In genomic region chr7:107664063-107665056, GRCm38 (mm10) we compare ENCODE assay signal across 9 mouse cellular contexts. TPM values are rescaled to one million over a fixed set of nuclear protein-coding genes. Genes with fewer than 3 reads are reported as not detected.
DNase-seq lines count a peak whose midpoint lies in the region; ATAC-seq lines count a peak whose summit lies in the region.
"Had no signal": no experiment of that assay in that cellular context is flagged by ENCODE, and none has a peak within 500 bp of the region (broad histone marks: within the 10 kb centered on the region; RNA-seq: fewer than 3 reads in every experiment).

No protein-coding gene starts in this region.

- peak overlapping the region; percentile 58 for H3K4me2 ChIP-seq in embryonic facial prominence, embryonic 14.5 days (ENCODE audit: low read depth, low read length)
- H3K4me2 ChIP-seq in heart, embryonic 14.5 days (ENCODE audit: low read length) = peak overlapping the region; percentile 79
- no peak overlapping the region for H3K4me2 ChIP-seq in kidney, embryonic 14.5 days (replicated peaks; ENCODE audit: low read depth, low read length)

- peak overlapping the region; percentile 45 for H3K4me3 ChIP-seq in embryonic facial prominence, embryonic 14.5 days (ENCODE audit: low read depth, low read length)
- 0 out of 4 replicates have a peak overlapping the region, but pooled peaks of 1 of the 2 experiments have one; percentile 48 for H3K4me3 ChIP-seq in heart, embryonic 14.5 days (ENCODE audit: control insufficient read depth in 1 of 2, insufficient read depth in 1 of 2, low read depth in 1 of 2, low read length in 2 of 2)
- H3K4me3 ChIP-seq in kidney, embryonic 14.5 days (ENCODE audit: low read length) = no peak overlapping the region

- ATAC-seq in embryonic facial prominence, embryonic 14.5 days (ENCODE audit: low read depth) = peak; percentile 74
- ATAC-seq in heart, embryonic 14.5 days (ENCODE audit: insufficient number of reproducible peaks, insufficient read depth, low FRiP score, low read depth) = peak; percentile 37
- peak; percentile 47; the same call in 1 of the 2 replicates for ATAC-seq in kidney, embryonic 14.5 days (ENCODE audit: low FRiP score, low TSS enrichment)

- H3K9me3 ChIP-seq in embryonic facial prominence, embryonic 14.5 days (ENCODE audit: control insufficient read depth, low read length) = no peaks in the 10 kb centered on the region
- no peaks in the 10 kb centered on the region for H3K9me3 ChIP-seq in heart, embryonic 14.5 days (ENCODE audit: control insufficient read depth, low read length)
- no peaks in the 10 kb centered on the region for H3K9me3 ChIP-seq in kidney, embryonic 14.5 days (ENCODE audit: control insufficient read depth, low read length)

- peak overlapping the region; percentile 35 for H3K9ac ChIP-seq in embryonic facial prominence, embryonic 14.5 days (ENCODE audit: low read depth, low read length)
- H3K9ac ChIP-seq in heart, embryonic 14.5 days (ENCODE audit: low read length) = peak overlapping the region; percentile 77; the same call in 1 of the 2 replicates
- H3K9ac ChIP-seq in kidney, embryonic 14.5 days (ENCODE audit: low read depth, low read length) = peak overlapping the region; percentile 28; the same call in 1 of the 2 replicates

- H3K4me1 ChIP-seq in embryonic facial prominence, embryonic 14.5 days (ENCODE audit: control insufficient read depth, insufficient read depth, low read length) = peaks cover 53% of the 10 kb centered on the region
- peaks cover 28 to 38% of the 10 kb centered on the region in 2 experiments for H3K4me1 ChIP-seq in heart, embryonic 14.5 days (ENCODE audit: control insufficient read depth in 2 of 2, insufficient read depth in 2 of 2, low read length in 2 of 2)
- peaks cover 31% of the 10 kb centered on the region for H3K4me1 ChIP-seq in kidney, embryonic 14.5 days (ENCODE audit: control insufficient read depth, insufficient read depth, low read length)

- no peaks in the 10 kb centered on the region for H3K27me3 ChIP-seq in embryonic facial prominence, embryonic 14.5 days (replicated peaks; ENCODE audit: control insufficient read depth, insufficient read depth, low read length)
- H3K27me3 ChIP-seq in heart, embryonic 14.5 days (ENCODE audit: control insufficient read depth, insufficient read depth, low read length) = no peaks in the 10 kb centered on the region
- H3K27me3 ChIP-seq in kidney, embryonic 14.5 days (ENCODE audit: control insufficient read depth, insufficient read depth, low read length) = no peaks in the 10 kb centered on the region

- 20% methylated on average over 8 of the region's 8 CpGs for WGBS in embryonic facial prominence, embryonic 14.5 days
- WGBS in heart, embryonic 14.5 days = 29% methylated on average over 8 of the region's 8 CpGs
- 33% methylated on average over 8 of the region's 8 CpGs for WGBS in kidney, embryonic 14.5 days

- peak overlapping the region; percentile 92 for H3K27ac ChIP-seq in embryonic facial prominence, embryonic 14.5 days (replicated peaks; ENCODE audit: low read depth, low read length)
- H3K27ac ChIP-seq in heart, embryonic 14.5 days (replicated peaks in 1 of 2; ENCODE audit: control insufficient read depth in 1 of 2, insufficient read depth in 1 of 2, low read depth in 2 of 2, low read length in 2 of 2) = peak overlapping the region; percentile 91 to 96
- H3K27ac ChIP-seq in kidney, embryonic 14.5 days (ENCODE audit: low read depth, low read length) = peak overlapping the region; percentile 44

- DNase-seq in cerebellum, postnatal 10 days = peak; percentile 23 to 30
- DNase-seq in cerebellum, adult 9-10 months = no peak
- peak; percentile 86 for DNase-seq in embryonic facial prominence, embryonic 14.5 days (ENCODE audit: low spot score)
- peak; percentile 85 for DNase-seq in lung, postnatal 36 days
- DNase-seq in cerebellum, postnatal 36 days = no peak
- DNase-seq in layer of hippocampus, postnatal 10 days (ENCODE audit: low spot score in 2 of 2) = no peak

- H3K36me3 ChIP-seq in embryonic facial prominence, embryonic 14.5 days (ENCODE audit: control insufficient read depth, insufficient read depth, low read length) = no peaks in the 10 kb centered on the region
- H3K36me3 ChIP-seq in heart, embryonic 14.5 days (ENCODE audit: control insufficient read depth, insufficient read depth, low read length) = no peaks in the 10 kb centered on the region
- H3K36me3 ChIP-seq in kidney, embryonic 14.5 days (ENCODE audit: control insufficient read depth, insufficient read depth, low read length) = no peaks in the 10 kb centered on the region

RNA-seq across cellular contexts. Expression of gene 5330417H12Rik, which starts 39.4 kb away (rescaled TPM):
- not detected in 2 replicates for polyA plus RNA-seq in embryonic facial prominence, embryonic 14.5 days (2014; fragmentation: Nextera tagmentation; extraction: Ambion mirVana)
- not detected in 2 replicates for polyA plus RNA-seq in heart, embryonic 14.5 days (2014; fragmentation: Nextera tagmentation; extraction: Ambion mirVana)
- polyA plus RNA-seq in kidney, embryonic 14.5 days (2014; fragmentation: Nextera tagmentation; extraction: Ambion mirVana) = not detected in 2 replicates
- not detected for total RNA-seq in layer of hippocampus, postnatal 10 days (2021)
- polyA plus RNA-seq: C2C12 had no signal

Comparison
In these comparisons a context has a peak if more than half of its experiments do, and no peak if none do; other contexts are left out.
1. DNase-seq: peak in cerebellum, postnatal 10 days (2 of 2), embryonic facial prominence, embryonic 14.5 days (single experiment) and lung, postnatal 36 days (single experiment); none in cerebellum, adult 9-10 months (single experiment), cerebellum, postnatal 36 days (0 of 2) and layer of hippocampus, postnatal 10 days (0 of 2).
2. Peak in every context shown above with its lines, with median percentiles within 50 percentile points of each other: ATAC-seq, H3K27ac ChIP-seq and H3K9ac ChIP-seq.